Mouse (Mus musculus): ENCODE results near the gene Hoxc12.

The Hoxc12 gene

GRCm38 (mm10) chr15:102981379-102982288, 45.1 kb downstream of the Hoxc12 start:
- DNase-seq (ENCODE audit: low spot score) = no peak

DNA sequence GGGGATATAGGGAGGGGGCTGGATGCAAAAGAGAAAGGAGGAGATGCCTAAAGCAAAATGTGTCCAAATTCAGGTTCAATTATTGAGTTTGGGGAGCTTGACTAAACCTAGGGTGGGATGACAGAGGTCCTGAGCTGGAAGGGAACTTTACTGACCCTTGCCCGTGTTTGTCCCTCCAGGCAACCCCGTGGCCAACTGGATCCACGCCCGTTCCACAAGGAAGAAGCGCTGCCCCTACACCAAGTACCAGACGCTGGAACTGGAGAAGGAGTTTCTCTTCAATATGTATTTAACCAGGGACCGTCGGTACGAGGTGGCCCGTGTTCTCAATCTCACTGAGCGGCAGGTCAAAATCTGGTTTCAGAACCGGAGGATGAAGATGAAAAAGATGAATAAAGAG, 47.2 kb downstream of the Hoxc12 start:
- DNase-seq (ENCODE audit: low spot score) = no peak

DNA sequence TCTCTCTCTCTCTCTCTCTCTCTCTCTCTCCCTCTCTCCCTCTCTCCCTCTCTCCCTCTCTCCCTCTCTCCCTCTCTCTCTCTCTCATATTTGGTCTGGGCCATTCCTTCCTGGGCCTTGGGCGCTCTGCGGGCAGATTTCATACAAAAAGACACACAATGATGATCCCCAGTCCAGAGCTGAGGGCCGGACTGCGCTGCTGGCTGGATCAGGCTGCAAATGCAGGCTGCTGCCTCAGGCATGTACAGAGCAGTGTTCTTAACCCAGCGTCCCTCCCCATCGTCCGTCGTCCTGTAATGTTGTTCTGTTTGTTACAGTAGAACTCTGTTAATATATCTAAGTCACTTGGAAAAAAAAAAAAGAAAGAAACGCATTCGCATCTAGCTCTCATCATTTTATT, 48.0 kb downstream of the Hoxc12 start:
- DNase-seq (ENCODE audit: low spot score) = no peak

DNA sequence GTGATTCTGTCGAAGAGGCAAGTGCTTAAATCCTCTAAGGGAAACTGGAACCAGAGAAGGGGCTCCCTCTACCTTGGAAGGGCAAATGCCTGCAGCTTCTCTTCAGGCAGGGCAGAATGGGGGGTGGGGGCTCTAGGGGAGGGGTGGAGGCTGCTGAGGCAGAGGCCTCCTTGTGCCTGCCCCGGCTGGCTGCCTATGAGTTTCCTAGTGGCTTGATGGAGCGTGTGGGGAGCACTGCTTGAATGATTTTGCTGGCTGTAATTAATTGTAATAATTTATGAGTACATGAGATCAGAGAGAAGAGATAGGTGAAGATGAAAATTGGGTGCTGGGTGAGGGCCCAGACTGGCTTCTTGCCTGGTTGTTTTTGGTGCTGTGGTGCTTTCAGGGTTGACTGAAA, 48.4 kb downstream of the Hoxc12 start:
- DNase-seq (ENCODE audit: low spot score) = no peak

GRCm38 (mm10) chr15:102987124-102987833, 50.7 kb downstream of the Hoxc12 start:
- peak; percentile 83 for DNase-seq (ENCODE audit: low spot score)

GRCm38 (mm10) chr15:102988078-102988477, 51.5 kb downstream of the Hoxc12 start:
- no peak for DNase-seq (ENCODE audit: low spot score)

Data from ovary, adult 18-20 months (tissue).